Mouse (Mus musculus): ENCODE results near the gene Ptprm. TPM values are rescaled to one million over a fixed set of nuclear protein-coding genes. Genes with fewer than 3 reads are reported as not detected.

Ptprm gene
- polyA plus RNA-seq, 1 experiment from 2014 or later, result 35.9 TPM

DNA sequence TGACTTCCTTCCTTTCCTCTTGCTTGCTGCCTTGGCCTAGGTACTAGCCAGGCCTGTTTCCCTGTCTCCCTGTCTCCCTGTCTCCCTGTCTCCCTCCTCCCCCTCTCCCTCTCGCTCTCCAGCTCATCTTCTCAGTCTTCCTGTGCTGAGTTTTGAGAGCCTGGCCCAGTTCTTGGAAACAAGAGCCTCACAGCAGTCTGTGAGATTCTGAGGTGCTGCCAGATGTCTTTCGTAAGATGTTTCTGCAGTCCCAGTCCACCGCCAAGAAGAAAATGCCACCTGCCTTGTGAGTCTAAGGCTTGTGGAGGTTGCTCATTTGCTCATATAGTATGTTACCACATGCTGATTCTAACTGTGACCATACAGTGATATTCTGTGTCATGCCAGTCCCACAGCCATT, 572.3 kb downstream of the Ptprm start:
- Histone ChIP-seq H3K4me3 (ENCODE audit: low read depth, low read length) (no peak overlapping the region), H3K4me1 (ENCODE audit: insufficient read depth, low read depth, low read length) (no peaks in the 10 kb centered on the region), H3K9me3 (ENCODE audit: low read length) (no peaks in the 10 kb centered on the region), H3K27me3 (replicated peaks; ENCODE audit: insufficient read depth, low read length) (no peaks in the 10 kb centered on the region), H3K9ac (replicated peaks; ENCODE audit: low read depth) (no peak overlapping the region), H3K4me2 (replicated peaks; ENCODE audit: low read depth, low read length) (no peak overlapping the region), H3K27ac (ENCODE audit: low read length) (no peak overlapping the region), H3K36me3 (ENCODE audit: insufficient read depth, low read length) (no peaks in the 10 kb centered on the region)
- TF ChIP-seq EP300 (IDR thresholded peaks at IDR 0.05) (no peak), CTCF (IDR thresholded peaks at IDR 0.05) (no peak)
- 77% methylated on average over 3 of the region's 3 CpGs for whole genome bisulfite sequencing
- ATAC-seq (no peak), DNase-seq (ENCODE audit: low spot score) (no peak)

DNA sequence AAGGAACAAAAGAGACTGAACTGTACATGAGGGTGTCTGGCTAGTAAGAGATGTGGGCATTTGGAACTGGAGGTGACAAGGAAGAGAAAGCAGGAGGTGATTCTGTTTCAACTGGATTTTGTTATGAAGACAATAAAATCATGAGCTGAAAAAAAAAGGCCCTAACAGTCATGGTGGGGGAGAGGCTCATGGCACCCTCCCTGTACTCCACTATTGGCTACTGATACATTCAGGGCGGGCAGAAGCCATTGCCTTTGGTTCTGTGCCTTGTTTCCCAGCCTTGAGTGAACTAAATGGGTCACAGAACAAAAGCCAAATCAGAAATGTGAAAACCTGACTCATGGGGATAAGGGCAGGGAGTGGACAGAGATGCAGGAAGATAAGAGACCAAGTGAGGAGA, 575.2 kb downstream of the Ptprm start:
- ATAC-seq, result no peak
- Histone ChIP-seq H3K4me3 (ENCODE audit: low read depth, low read length) (no peak overlapping the region), H3K36me3 (ENCODE audit: insufficient read depth, low read length) (no peaks in the 10 kb centered on the region), H3K27ac (ENCODE audit: low read length) (no peak overlapping the region), H3K4me1 (ENCODE audit: insufficient read depth, low read depth, low read length) (no peaks in the 10 kb centered on the region), H3K27me3 (replicated peaks; ENCODE audit: insufficient read depth, low read length) (no peaks in the 10 kb centered on the region), H3K9ac (replicated peaks; ENCODE audit: low read depth) (no peak overlapping the region), H3K9me3 (ENCODE audit: low read length) (no peaks in the 10 kb centered on the region), H3K4me2 (replicated peaks; ENCODE audit: low read depth, low read length) (no peak overlapping the region)
- DNase-seq (ENCODE audit: low spot score), result no peak
- WGBS, result 85% methylated on average over 1 of the region's 1 CpGs
- TF ChIP-seq EP300 (IDR thresholded peaks at IDR 0.05), result no peak
- TF ChIP-seq CTCF (IDR thresholded peaks at IDR 0.05), result no peak

DNA sequence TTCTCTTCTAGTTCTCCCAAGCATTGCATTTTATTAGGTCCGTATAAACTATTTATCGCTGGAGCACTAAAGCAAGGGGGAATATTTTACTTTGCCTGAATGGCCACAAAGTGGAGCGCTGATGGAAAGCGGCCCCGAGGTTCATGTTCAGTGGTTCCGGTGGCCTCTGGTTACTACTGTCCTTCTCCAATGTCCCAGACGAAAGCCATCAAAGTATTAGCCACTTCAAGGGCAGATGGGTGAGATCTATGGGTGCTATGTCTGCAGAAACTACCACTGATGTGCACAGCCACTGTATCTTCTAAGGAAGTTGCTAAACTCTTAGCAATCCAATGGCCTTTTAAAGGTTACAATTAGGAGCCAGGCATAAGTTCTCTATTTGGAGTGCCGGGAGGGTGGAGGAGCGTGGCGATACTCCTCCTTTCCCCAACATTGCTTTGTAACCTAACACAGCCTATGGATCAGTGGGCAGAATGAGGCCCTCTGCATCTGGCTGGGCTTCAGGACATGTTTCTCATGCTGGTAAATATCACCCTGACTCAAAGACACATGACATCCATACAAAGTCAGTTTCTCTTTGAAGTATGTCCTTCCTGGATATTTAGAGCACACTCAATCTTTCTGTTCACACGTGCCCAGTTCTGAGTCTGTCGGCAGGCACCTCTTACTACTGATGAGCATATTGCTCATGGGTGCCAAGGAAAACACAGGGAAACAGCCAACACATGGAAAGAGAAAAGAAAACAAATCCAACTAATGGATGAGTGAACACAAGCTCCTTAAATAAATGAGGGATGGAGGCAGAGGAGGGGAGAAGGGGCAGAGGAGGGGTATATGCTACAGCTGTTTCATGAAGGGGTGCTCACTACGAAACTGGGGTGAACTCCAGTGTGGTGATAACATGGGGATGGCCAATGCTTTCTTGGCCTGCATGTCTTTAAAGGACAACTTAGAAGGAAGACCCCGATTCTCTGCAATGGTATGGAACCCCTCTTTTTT, 584.6 kb downstream of the Ptprm start:
- Histone ChIP-seq H3K27me3 (replicated peaks; ENCODE audit: insufficient read depth, low read length) (no peaks in the 10 kb centered on the region), H3K4me1 (ENCODE audit: insufficient read depth, low read depth, low read length) (no peaks in the 10 kb centered on the region), H3K36me3 (ENCODE audit: insufficient read depth, low read length) (no peaks in the 10 kb centered on the region), H3K9ac (replicated peaks; ENCODE audit: low read depth) (no peak overlapping the region), H3K9me3 (ENCODE audit: low read length) (no peaks in the 10 kb centered on the region), H3K4me2 (replicated peaks; ENCODE audit: low read depth, low read length) (no peak overlapping the region), H3K27ac (ENCODE audit: low read length) (no peak overlapping the region), H3K4me3 (ENCODE audit: low read depth, low read length) (no peak overlapping the region)
- DNase-seq (ENCODE audit: low spot score) (no peak), ATAC-seq (no peak)
- WGBS, result 81% methylated on average over 14 of the region's 14 CpGs
- TF ChIP-seq EP300 (IDR thresholded peaks at IDR 0.05) (no peak), CTCF (IDR thresholded peaks at IDR 0.05) (no peak)

DNA sequence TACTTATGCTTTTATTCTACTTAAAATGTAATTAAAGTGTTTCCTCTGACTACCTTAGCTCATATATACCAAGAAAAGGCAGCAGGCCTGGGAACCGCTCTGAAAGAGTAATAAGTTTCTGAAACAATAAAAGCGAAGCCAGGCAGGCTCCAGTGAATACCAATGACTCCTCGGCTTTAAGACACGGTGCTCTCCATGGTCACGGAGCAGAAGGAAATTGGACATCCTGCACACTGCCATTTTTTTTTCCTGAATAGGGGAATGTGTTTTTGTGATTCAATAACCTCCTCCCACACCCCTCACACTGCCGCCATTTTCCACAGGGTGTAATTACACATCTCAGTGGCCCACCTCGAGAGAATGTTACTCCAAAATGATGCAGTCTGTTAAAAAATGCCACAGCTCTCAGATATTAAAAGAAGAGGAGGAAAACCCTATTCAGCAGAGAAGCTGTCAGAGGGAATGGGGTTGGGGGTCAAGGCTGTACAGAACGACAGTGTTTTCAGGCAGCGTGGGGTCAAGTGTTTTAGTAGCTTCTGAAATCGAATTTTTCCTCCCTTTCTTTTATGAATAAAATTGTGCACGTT, 585.5 kb downstream of the Ptprm start:
- no peak overlapping the region for H3K9ac ChIP-seq (replicated peaks; ENCODE audit: low read depth)
- no peak overlapping the region for H3K4me3 ChIP-seq (ENCODE audit: low read depth, low read length)
- no peaks in the 10 kb centered on the region for H3K9me3 ChIP-seq (ENCODE audit: low read length)
- no peak overlapping the region for H3K27ac ChIP-seq (ENCODE audit: low read length)
- ATAC-seq, result no peak
- TF ChIP-seq CTCF (IDR thresholded peaks at IDR 0.05) (no peak), EP300 (IDR thresholded peaks at IDR 0.05) (no peak)
- H3K4me1 ChIP-seq (ENCODE audit: insufficient read depth, low read depth, low read length), result no peaks in the 10 kb centered on the region
- H3K36me3 ChIP-seq (ENCODE audit: insufficient read depth, low read length), result no peaks in the 10 kb centered on the region
- 70% methylated on average over 11 of the region's 11 CpGs for WGBS
- DNase-seq (ENCODE audit: low spot score), result no peak
- no peaks in the 10 kb centered on the region for H3K27me3 ChIP-seq (replicated peaks; ENCODE audit: insufficient read depth, low read length)
- no peak overlapping the region for H3K4me2 ChIP-seq (replicated peaks; ENCODE audit: low read depth, low read length)

DNA sequence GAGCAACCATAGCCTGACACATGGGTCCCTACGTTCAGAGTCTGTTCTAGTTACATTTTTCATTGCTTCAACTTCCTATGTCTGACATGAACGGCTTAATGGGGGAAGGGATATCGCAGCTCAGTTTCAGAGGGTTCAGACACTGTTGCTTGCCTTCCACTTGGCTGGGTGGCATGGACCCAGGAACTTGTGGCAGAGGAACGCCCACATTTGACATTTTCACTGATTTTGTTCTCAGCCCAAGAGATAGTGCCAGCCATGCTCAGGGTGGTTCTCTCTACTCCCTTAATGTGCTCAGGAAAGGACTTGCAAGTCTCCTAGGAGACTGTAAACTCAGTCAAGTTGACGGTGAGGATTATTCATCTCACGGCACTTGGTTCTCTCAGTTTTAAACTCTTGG, 588.1 kb downstream of the Ptprm start:
- no peak for DNase-seq (ENCODE audit: low spot score)
- no peak for TF ChIP-seq EP300 (IDR thresholded peaks at IDR 0.05)
- no peak for TF ChIP-seq CTCF (IDR thresholded peaks at IDR 0.05)
- no peaks in the 10 kb centered on the region for H3K27me3 ChIP-seq (replicated peaks; ENCODE audit: insufficient read depth, low read length)
- peaks cover 8% of the 10 kb centered on the region for H3K36me3 ChIP-seq (ENCODE audit: insufficient read depth, low read length)
- no peak overlapping the region for H3K27ac ChIP-seq (ENCODE audit: low read length)
- H3K4me2 ChIP-seq (replicated peaks; ENCODE audit: low read depth, low read length), result no peak overlapping the region
- no peak overlapping the region for H3K4me3 ChIP-seq (ENCODE audit: low read depth, low read length)
- WGBS, result 71% methylated on average over 6 of the region's 6 CpGs
- H3K9me3 ChIP-seq (ENCODE audit: low read length), result no peaks in the 10 kb centered on the region
- no peaks in the 10 kb centered on the region for H3K4me1 ChIP-seq (ENCODE audit: insufficient read depth, low read depth, low read length)
- ATAC-seq, result no peak
- no peak overlapping the region for H3K9ac ChIP-seq (replicated peaks; ENCODE audit: low read depth)

DNA sequence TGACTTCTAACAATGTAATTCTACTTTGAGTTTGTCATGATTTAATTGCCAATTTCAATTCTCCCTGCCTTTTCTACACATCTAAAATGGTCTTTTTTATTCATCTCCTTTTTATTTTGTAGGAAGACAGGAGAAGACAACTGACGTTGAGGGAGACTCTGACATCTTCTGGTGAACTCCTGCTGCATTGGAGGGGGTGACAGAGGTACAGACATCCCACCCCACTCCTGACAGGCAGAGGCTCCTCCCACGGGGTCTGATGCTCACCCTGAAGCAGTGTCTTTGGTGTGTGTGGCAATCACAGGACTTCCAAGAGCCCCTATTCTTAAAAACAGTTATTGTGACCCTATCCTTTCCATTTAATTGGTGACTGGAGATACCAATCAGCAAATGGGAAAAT, 589.8 kb downstream of the Ptprm start:
- WGBS, result 73% methylated on average over 2 of the region's 2 CpGs
- no peak for DNase-seq (ENCODE audit: low spot score)
- TF ChIP-seq CTCF (IDR thresholded peaks at IDR 0.05) (no peak), EP300 (IDR thresholded peaks at IDR 0.05) (no peak)
- no peak overlapping the region for H3K27ac ChIP-seq (ENCODE audit: low read length)
- no peaks in the 10 kb centered on the region for H3K27me3 ChIP-seq (replicated peaks; ENCODE audit: insufficient read depth, low read length)
- no peak overlapping the region for H3K4me2 ChIP-seq (replicated peaks; ENCODE audit: low read depth, low read length)
- H3K9ac ChIP-seq (replicated peaks; ENCODE audit: low read depth), result no peak overlapping the region
- no peak for ATAC-seq
- H3K9me3 ChIP-seq (ENCODE audit: low read length), result no peaks in the 10 kb centered on the region
- H3K4me3 ChIP-seq (ENCODE audit: low read depth, low read length), result no peak overlapping the region
- peaks cover 17% of the 10 kb centered on the region for H3K36me3 ChIP-seq (ENCODE audit: insufficient read depth, low read length)
- H3K4me1 ChIP-seq (ENCODE audit: insufficient read depth, low read depth, low read length), result no peaks in the 10 kb centered on the region
